Mouse (Mus musculus): ENCODE measurements at regions not wholly inside any gene's neighbourhood (a gene's known extent, or its start where the extent isn't known, plus 50 kb on each side); places are given as distances from the start of the nearest gene placed in this dataset.

DNA sequence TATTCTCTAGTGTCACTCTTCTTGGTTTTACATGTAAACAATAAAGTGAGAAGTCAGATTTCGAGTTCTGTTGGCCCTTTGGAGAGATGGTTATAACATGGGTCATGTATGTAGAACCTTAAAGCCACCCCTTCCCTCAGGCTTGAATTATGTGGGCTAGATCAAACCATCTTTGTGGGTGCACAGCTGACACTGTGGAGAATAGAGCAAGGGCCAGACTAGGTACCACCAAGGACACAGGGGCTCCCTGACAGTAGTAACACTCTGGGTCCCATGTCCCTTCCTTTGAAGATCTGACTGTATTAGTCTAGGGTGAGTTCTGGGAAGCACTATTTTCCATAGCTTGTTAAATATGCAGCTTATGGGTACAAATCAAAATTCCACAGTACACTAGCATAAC, 156.2 kb downstream of the Fam124b start:
- no peak overlapping the region for H3K27ac ChIP-seq
- DNase-seq: no peak
- intact Hi-C loops (cut with DNase I): no loop called here
- H3K4me3 ChIP-seq: no peak overlapping the region
- no peak for TF ChIP-seq CTCF (IDR thresholded peaks at IDR 0.05)

DNA sequence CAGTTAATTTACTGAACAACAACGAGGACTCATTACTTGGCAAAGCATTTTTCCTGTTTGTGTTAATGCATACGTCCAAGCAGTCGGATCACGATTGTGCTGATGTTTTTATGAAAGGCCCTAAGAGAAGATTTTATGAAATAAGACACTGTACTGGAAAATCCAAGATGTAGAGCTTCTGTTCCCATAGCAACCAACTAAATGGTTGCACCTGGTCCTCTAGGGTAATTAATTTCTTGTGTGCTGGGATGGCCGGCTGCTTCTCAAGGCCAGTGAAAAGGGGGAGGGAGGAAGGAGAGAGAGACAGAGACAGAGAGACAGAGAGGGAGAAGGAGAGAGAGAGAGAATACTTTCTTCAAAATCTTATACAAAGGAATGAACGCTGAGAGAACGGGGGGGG, 156.6 kb downstream of the Fam124b start:
- no peak for TF ChIP-seq CTCF (IDR thresholded peaks at IDR 0.05)
- intact Hi-C loops (cut with DNase I): no loop called here
- no peak for DNase-seq
- Histone ChIP-seq H3K27ac (no peak overlapping the region), H3K4me3 (no peak overlapping the region)

DNA sequence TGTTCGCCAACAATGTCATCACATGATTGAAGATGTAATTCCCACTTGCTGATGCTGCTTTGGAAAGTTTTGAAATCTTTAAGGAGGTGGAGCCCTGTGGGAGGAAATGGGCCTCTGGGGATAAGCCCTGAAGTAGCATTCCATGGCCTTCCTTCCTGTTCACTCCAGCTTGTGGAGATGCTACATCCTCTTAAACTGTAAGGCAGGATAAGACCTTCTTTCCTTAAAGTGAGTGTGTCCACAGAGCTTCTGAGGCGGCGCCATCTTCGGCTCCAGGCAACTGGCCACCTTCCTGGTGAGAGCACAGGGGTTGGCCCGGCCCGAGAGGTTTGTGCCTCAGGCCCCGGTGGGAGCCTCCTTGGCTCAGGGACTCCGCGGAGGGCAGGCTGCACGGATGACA, 173.1 kb downstream of the Fam124b start:
- Histone ChIP-seq H3K27ac (no peak overlapping the region), H3K4me3 (no peak overlapping the region)
- DNase-seq: no peak
- no peak for TF ChIP-seq CTCF (IDR thresholded peaks at IDR 0.05)
- intact Hi-C loops (cut with DNase I): no loop called here

DNA sequence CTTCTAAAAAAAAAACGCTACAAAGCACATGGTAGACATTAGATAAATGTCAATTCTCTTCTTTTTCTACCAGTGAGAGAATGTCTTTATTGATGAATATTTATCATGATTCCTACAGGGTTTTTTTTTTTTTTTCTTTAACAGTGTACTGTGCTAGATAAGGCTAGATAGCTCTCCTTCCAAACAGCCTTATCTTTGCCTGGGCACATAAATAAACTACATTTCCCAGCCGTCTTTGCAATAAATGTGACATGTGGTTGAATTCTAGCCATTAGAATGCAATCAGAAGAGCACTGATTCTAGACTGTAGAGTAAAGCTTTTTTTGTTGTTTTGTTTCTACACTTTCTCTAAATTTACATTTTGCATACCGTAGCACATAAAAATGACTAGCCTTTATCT, 177.9 kb downstream of the Fam124b start:
- H3K27ac ChIP-seq: no peak overlapping the region
- TF ChIP-seq CTCF (IDR thresholded peaks at IDR 0.05): no peak
- intact Hi-C loops (cut with DNase I): no loop called here
- H3K4me3 ChIP-seq: no peak overlapping the region
- DNase-seq: no peak

DNA sequence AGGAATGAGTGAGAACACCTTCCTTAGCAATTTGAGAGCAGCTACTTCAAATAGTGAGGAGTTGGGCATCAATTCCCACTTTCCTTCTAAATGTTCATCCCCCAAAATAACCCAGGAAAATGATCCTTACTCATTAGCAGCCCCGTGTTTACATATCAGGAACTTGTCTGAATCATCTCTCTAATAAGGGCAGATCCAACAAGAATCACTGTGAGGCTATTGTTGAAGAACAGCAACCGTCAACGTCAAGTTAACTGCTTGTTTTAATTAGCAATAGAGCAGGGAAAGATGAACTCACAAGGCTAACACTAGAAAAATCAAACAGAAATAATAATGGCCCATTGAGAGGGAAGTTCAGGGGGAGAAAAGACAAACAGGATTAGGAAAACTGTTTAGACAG, 178.4 kb downstream of the Fam124b start:
- no peak overlapping the region for H3K27ac ChIP-seq
- intact Hi-C loops (cut with DNase I): no loop called here

DNA sequence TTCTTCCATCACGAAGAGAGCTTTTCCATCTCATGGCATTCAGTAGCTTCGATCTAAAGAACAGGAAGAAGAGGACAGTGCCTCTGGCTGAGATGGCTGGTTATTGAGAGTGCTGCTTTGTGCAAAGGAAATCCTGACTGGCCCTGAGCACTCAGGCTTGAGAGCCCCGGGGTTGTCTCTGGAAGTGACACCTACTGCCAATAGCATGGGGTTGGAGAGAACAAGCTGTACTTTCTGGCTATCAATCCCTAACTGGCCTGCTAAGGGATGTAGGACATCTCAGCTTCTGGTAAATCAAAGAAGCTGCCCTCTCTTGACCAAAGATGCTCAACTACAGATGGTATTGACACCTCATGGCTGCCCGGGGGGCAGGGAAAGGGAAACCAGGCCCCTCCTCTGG, 178.2 kb upstream of the Serpine2 start:
- no peak overlapping the region for H3K4me3 ChIP-seq
- intact Hi-C loops (cut with DNase I): no loop called here
- no peak for TF ChIP-seq CTCF (IDR thresholded peaks at IDR 0.05)
- DNase-seq: no peak
- H3K27ac ChIP-seq: no peak overlapping the region

More for the DNA sequence above, 178.4 kb downstream of the Fam124b start:
- DNase-seq: no peak
- no peak overlapping the region for H3K4me3 ChIP-seq
- no peak for TF ChIP-seq CTCF (IDR thresholded peaks at IDR 0.05)

DNA sequence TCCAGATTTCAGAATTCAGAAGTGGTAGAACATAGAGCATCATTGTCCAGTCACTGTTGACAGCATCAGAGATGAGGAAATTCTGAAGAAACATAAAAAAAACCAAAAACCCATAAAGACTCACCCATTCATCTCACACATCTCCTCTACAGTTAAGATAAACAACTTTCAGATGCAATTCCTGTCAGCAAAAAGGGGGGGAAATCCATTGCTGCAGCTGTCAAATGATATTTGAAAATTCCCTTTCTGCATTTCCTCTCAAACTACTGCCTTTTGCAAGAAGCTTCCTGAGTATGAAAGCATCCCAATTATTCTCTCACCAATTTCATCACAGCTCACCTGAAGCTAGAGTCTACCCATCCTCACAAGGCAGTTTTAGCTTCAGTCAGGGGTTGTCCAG, 177.1 kb upstream of the Serpine2 start:
- no peak for DNase-seq
- Histone ChIP-seq H3K4me3 (no peak overlapping the region), H3K27ac (no peak overlapping the region)
- intact Hi-C loops (cut with DNase I): no loop called here
- TF ChIP-seq CTCF (IDR thresholded peaks at IDR 0.05): no peak

DNA sequence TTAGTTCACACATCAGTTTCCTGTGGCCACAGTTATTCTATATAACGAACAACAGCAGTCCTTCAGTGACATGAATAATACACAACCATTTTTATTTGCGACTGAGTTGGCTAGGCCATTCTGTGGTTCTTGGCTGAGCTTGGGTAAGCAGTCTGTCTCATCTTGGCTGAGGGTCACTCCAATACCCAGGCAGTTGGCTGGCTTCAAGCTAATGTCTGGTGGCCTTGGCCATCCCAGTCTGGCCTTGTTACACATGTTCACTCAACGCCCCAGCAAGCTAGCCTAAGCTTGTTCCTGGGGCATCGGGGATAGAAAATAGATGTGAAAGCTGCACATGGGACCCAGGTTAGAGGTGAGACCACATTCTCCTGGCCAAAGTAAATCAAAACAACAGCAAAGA, 175.5 kb upstream of the Serpine2 start:
- intact Hi-C loops (cut with DNase I): no loop called here
- DNase-seq: no peak
- no peak for TF ChIP-seq CTCF (IDR thresholded peaks at IDR 0.05)
- Histone ChIP-seq H3K4me3 (no peak overlapping the region), H3K27ac (no peak overlapping the region)

DNA sequence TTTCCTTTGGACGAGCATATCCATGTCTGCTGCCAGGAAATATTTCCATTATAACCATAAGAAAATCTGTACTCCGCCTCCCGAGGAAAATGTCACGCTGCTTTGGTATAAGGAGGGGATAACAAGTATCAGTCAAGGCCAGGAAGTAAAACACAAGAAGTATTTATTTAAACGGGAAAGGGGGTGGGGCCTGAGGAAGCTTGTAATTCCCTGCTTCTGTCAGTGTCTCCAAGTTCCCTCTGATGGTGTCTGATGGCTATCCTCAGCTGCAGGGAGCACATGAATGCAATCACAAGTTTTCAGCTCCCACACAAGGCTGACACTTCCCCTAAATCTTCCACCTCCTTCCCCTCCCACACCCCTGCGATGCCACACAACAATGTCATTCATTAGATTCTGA, 172.5 kb upstream of the Serpine2 start:
- no peak for TF ChIP-seq CTCF (IDR thresholded peaks at IDR 0.05)
- no peak for DNase-seq
- intact Hi-C loops (cut with DNase I): no loop called here
- H3K4me3 ChIP-seq: no peak overlapping the region
- no peak overlapping the region for H3K27ac ChIP-seq

DNA sequence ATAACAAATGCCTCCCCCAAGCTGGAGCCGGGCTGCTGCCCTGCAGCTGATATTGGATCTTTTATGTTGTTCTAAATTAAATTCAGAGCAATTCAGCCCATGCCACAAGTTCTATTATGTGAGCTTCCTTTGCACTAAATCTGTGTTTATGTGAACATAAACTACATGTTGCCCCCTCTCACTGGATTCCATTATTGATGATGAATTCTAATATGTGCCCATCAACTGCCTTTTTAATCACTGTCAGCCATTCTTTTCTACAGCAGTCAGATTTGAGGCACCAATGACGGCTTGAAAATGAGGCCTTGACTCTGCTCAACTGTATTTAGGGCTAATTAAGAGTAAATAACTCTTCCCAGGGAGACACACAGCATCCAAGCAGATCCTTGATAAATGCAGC, 172.1 kb upstream of the Serpine2 start:
- Histone ChIP-seq H3K4me3 (no peak overlapping the region), H3K27ac (no peak overlapping the region)
- intact Hi-C loops (cut with DNase I): no loop called here
- no peak for DNase-seq
- no peak for TF ChIP-seq CTCF (IDR thresholded peaks at IDR 0.05)

DNA sequence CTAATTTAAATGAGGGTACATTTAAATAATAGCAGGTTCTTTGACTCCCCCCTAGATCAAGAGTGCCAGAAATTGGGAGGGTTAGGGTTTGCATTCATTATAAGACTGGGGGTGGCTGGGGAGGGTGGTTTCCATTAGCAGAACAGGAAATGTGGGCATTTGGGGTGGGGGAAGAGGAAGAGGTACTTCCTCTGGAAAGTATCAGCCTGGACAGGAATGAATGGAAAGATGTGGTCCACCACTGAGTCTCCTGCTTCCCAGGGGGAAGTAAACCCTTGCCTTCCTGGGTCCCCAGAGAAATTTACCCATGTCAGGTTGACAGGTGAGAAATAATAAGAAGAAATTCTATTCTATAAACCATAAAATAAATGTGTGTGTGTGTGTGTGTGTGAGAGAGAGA, 171.5 kb upstream of the Serpine2 start:
- no peak for TF ChIP-seq CTCF (IDR thresholded peaks at IDR 0.05)
- Histone ChIP-seq H3K4me3 (no peak overlapping the region), H3K27ac (no peak overlapping the region)
- DNase-seq: no peak
- intact Hi-C loops (cut with DNase I): no loop called here

DNA sequence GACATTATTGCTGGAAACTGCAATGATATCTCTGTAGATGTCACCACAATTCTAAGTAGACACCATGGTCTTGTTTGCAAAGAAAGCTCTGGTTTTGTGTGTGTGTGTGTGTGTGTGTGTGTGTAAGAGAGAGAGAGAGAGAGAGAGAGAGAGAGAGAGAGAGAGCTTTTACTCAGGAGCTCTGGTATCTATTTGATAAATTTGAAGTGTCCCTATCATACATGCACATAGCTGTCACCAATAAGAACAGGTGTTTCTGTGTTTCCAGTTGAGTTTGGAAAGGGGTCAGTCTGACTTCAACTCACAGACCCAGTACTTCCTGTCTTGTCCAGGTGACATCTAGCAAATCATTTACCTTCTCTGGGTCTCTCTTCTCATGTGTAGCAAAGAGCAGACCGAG, 169.7 kb upstream of the Serpine2 start:
- DNase-seq: no peak
- no peak overlapping the region for H3K4me3 ChIP-seq
- no peak for TF ChIP-seq CTCF (IDR thresholded peaks at IDR 0.05)
- no peak overlapping the region for H3K27ac ChIP-seq
- intact Hi-C loops (cut with DNase I): no loop called here

DNA sequence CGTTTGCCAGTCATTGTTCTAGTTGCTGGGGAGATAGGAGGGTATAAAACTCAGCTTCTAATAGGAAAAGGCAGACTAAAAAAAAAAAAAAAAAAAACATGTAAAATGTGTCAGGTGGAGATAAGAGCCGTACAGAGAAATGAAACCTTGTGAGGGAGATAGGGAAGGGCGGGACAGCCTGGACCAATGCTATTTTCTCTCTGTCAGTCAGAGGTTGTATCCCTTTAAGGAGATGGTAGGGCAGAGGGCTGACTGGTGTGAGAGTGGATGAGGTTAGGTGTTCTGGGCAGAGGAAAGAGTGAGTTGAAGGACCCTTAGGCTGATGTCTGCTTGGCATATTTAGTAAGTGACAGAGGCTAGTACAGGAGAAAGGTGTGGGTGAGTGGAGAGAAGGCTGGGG, 169.2 kb upstream of the Serpine2 start:
- H3K27ac ChIP-seq: no peak overlapping the region
- DNase-seq: no peak

DNA sequence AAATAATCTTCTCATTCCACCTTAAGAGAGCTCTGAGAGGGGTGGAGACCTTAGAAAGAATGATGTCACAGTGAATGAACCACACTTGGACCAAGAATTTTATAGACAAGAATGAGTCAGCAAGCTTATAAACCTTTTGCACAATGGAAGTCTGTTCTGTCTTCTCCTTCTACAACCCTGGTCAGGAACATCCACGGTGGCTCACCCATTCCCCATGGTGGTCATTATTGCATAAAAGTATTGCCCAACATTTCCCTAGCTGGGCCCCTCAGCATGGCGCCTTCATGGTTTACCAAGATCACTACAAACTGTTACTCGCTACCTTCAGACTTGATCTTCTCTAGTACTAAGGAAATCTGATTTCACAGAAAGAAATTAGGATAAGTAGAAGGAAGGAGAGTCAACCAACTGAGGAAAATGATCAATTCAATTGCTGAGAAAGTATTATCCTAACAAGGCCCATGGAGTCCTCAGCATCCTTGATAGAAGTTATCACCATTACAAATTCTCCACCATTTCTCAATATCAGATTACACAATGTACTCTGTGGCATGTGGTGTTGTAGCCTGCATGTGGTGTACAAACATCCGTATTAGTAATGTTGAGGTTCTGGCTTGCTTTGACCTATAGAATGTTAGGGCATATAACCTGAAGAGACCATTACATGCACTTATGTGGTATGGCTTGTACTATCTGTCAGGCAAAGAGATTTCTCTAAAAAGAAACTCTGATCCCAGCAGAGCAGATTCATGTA, 165.1 kb upstream of the Serpine2 start:
- no peak for DNase-seq
- no peak overlapping the region for H3K27ac ChIP-seq
- intact Hi-C loops (cut with DNase I): no loop called here
- H3K4me3 ChIP-seq: no peak overlapping the region
- TF ChIP-seq CTCF (IDR thresholded peaks at IDR 0.05): no peak

More for the DNA sequence above, 169.2 kb upstream of the Serpine2 start:
- no peak for TF ChIP-seq CTCF (IDR thresholded peaks at IDR 0.05)
- H3K4me3 ChIP-seq: no peak overlapping the region
- intact Hi-C loops (cut with DNase I): no loop called here
